Mouse (Mus musculus) liver, embryonic 15.5 days (tissue): Measurements from ENCODE around the gene Syk. TPM values are rescaled to one million over a fixed set of nuclear protein-coding genes. Genes with fewer than 3 reads are reported as not detected.

Experiments
- ATAC-seq: fragments of 200-750 bp; cut with Nextera tagmentation; 2 replicates; pipeline ENCODE4 v1.8.0; 2017; ENCODE audit warnings: moderate number of reproducible peaks, mild to moderate bottlenecking, moderate library complexity; ENCODE audit not compliant: insufficient read depth
- H3K27ac ChIP-seq: fragments of 300-500 bp; sonication (generic); replicated peaks from 2 replicates; pipeline ENCODE4 v1.5.1; 2015; ENCODE audit warnings: mild to moderate bottlenecking, inconsistent platforms
- H3K27me3 ChIP-seq: fragments of 300-500 bp; sonication (generic); 2 replicates; pipeline ENCODE4 v1.6.1; 2015; ENCODE audit warnings: mild to moderate bottlenecking, inconsistent platforms
- H3K36me3 ChIP-seq: fragments of 300-500 bp; sonication (generic); replicated peaks from 2 replicates; pipeline ENCODE4 v1.6.1; 2015; ENCODE audit warnings: moderate library complexity, mild to moderate bottlenecking, inconsistent platforms
- H3K4me1 ChIP-seq: fragments of 300-500 bp; sonication (generic); replicated peaks from 2 replicates; pipeline ENCODE4 v1.6.1; 2015; ENCODE audit warnings: inconsistent platforms
- H3K4me2 ChIP-seq: fragments of 300-500 bp; sonication (generic); 2 replicates; pipeline ENCODE4 v1.6.1; 2015; ENCODE audit warnings: moderate library complexity, mild to moderate bottlenecking, inconsistent platforms
- H3K4me3 ChIP-seq: fragments of 300-500 bp; sonication (generic); replicated peaks from 2 replicates; pipeline ENCODE4 v1.5.1; 2015; ENCODE audit warnings: mild to moderate bottlenecking, inconsistent platforms
- H3K9ac ChIP-seq: fragments of 300-500 bp; sonication (generic); 2 replicates; pipeline ENCODE4 v1.6.1; 2015; ENCODE audit warnings: moderate library complexity, mild to moderate bottlenecking, inconsistent platforms
- H3K9me3 ChIP-seq: fragments of 300-500 bp; sonication (generic); replicated peaks from 2 replicates; pipeline ENCODE4 v1.6.1; 2016; ENCODE audit warnings: inconsistent platforms
- WGBS: fragments of 180-500 bp; shearing (Covaris S2); methylation state at CpG from one replicate; pipeline ENCODE4 v1.1.7; 2015; ENCODE audit warnings: mixed read lengths; ENCODE audit not compliant: insufficient replicate concordance; 5-methylcytosine and 5-hydroxymethylcytosine counted together
- polyA plus RNA-seq: library from polyadenylated mRNA; unstranded; fragments of >200 nt; fragmentation: Nextera tagmentation; extraction: Ambion mirVana; gene quantifications from 2 replicates; pipeline ENCODE4 v1.2.1, GENCODE M21; 2015

The Syk gene
- polyA plus RNA-seq, 1 experiment from 2014 or later: 5.1 TPM

DNA sequence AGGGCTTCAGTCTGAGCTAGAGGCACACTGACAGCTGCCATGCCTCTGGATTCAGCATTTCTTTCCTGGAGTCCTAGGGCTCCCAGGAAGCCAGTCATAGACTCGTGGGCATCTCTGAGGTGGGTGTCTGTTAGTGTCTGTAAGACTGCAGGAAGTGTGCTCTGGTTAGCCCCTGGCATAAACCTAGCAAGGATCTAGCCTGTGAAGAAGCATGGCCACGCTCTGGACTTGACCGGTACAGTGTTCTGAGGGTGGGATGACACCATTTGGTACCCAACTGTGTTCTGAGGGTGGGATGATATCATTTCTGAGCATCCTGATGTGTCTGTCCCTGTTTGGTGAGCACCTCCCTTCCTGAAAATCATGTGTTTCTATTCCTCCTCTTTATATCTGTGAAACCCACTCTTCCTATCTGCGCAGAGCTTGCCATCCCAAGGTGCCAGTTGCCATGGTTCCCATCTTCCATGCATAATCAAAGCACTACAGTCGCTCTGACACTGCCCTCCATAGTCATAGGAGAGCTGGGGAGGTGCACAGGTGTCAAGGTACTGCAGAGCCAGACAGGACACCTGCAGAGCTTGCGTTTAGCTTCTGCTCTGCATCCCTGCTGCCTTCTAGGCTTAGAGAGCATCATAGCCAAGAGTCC, 20.9 kb downstream of the Syk start:
- H3K36me3 ChIP-seq: no peaks in the 10 kb centered on the region
- no peaks in the 10 kb centered on the region for H3K27me3 ChIP-seq
- no peaks in the 10 kb centered on the region for H3K9me3 ChIP-seq
- H3K9ac ChIP-seq: no peak overlapping the region
- WGBS: 67% methylated on average over 6 of the region's 6 CpGs
- no peak overlapping the region for H3K27ac ChIP-seq
- H3K4me2 ChIP-seq: no peak overlapping the region
- H3K4me1 ChIP-seq: peaks cover 10% of the 10 kb centered on the region; the same call in 1 of the 2 replicates
- no peak overlapping the region for H3K4me3 ChIP-seq
- ATAC-seq: no peak

DNA sequence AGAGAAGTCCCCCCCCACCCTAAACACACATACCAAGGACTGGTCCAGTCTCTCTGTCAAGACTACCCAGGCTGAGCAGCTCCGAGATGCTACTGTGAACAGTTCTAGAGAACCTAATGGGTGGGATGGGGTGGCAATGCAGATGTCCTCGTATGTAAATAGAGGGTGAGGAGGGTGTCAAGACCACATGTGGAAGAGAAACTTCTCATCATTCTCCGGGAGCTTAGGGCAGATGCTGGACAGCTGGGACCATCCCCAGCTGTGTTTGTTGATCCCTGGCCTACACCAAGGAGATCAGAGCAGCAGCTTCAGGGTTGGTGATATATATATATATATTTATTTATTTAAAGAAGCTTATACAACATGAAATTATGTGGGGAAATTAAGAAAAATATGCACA, 22.0 kb downstream of the Syk start:
- Histone ChIP-seq H3K4me2 (no peak overlapping the region), H3K9ac (no peak overlapping the region), H3K36me3 (no peaks in the 10 kb centered on the region), H3K27ac (no peak overlapping the region), H3K27me3 (no peaks in the 10 kb centered on the region), H3K9me3 (no peaks in the 10 kb centered on the region), H3K4me3 (no peak overlapping the region), H3K4me1 (peaks cover 6% of the 10 kb centered on the region; the same call in 1 of the 2 replicates)
- no peak for ATAC-seq
- WGBS: 46% methylated on average over 3 of the region's 3 CpGs

DNA sequence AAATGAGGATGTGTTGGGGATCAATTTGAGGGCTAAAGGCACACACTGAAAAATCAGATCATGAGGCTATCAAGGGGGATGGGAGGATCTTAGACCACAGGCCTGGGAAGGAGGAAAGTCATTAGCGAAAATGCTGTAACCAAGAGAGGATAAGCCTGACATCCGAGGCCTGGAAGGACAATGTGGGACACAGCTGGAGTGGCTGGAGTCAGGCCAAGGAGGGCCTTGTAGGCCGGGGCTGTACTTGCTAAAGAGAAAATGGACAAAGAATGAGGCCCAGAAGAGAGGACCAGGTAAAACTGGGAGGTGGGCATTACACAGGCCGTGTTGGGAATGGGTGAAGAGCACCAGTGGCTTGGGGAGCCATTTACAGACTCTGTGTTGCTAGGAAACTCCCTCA, 22.9 kb downstream of the Syk start:
- Histone ChIP-seq H3K9ac (no peak overlapping the region), H3K27me3 (no peaks in the 10 kb centered on the region), H3K4me2 (no peak overlapping the region), H3K9me3 (no peaks in the 10 kb centered on the region), H3K4me1 (peaks cover 6% of the 10 kb centered on the region; the same call in 1 of the 2 replicates), H3K27ac (no peak overlapping the region), H3K4me3 (no peak overlapping the region), H3K36me3 (no peaks in the 10 kb centered on the region)
- ATAC-seq: no peak
- WGBS: 61% methylated on average over 4 of the region's 4 CpGs

DNA sequence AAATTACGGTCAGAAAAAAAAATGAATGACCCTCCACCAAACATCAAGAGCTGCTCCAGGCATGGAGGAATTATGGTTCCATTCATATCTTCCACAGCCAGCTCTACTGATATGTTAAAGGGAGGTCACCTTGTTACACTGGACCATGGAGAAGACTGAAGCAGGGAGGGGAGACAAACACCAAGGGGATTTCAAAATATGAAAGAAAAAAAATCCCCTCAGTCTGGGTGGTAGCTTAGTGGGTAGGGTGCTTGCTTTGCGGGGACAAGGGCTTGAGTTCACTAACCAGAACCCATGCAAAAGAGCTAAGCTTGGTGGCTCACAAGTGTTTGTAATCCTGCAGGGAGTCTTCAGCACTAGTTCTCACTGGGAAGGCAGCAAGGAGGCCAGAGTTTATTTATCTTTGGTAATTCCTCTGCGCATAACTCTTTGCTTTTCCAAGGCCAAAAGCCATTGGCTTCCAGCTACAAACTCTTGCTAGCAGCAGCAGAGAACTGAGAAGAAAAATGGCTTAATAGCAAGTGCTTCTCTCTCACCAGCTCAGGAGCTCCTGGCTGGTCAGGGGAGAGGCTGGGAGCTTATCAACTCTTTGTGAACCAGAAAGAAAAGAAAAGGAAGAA, 23.8 kb downstream of the Syk start:
- Histone ChIP-seq H3K36me3 (peaks cover 4% of the 10 kb centered on the region; the same call in 1 of the 2 replicates), H3K9ac (no peak overlapping the region), H3K4me3 (no peak overlapping the region), H3K9me3 (no peaks in the 10 kb centered on the region), H3K4me2 (no peak overlapping the region), H3K27me3 (no peaks in the 10 kb centered on the region), H3K27ac (no peak overlapping the region), H3K4me1 (peaks cover 6% of the 10 kb centered on the region; the same call in 1 of the 2 replicates)
- ATAC-seq: no peak
- WGBS: 71% methylated on average over 3 of the region's 3 CpGs

DNA sequence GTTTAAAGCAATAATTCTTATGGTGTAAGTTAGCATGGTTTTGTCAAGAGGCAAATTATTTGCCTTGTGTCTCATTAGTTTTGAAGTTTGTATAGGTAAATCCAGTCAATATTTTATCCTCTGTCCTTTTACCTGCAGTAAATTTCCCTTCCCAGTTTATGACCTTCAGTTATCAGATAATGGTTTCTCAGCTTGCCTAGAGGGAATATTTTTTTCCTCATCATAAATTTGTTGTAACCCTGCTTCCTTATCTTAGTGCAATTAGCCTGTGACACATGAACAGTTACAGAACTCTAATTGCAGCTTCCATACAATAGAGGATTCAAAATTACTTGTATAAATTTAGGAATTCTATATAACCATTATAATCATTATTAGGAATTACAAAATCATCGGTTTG, 25.0 kb downstream of the Syk start:
- H3K4me3 ChIP-seq: no peak overlapping the region
- ATAC-seq: no peak
- no peak overlapping the region for H3K27ac ChIP-seq
- peaks cover 4% of the 10 kb centered on the region; the same call in 1 of the 2 replicates for H3K36me3 ChIP-seq
- H3K9me3 ChIP-seq: no peaks in the 10 kb centered on the region
- no peak overlapping the region for H3K9ac ChIP-seq
- H3K4me2 ChIP-seq: no peak overlapping the region
- WGBS: 72% methylated on average over 1 of the region's 1 CpGs
- H3K27me3 ChIP-seq: no peaks in the 10 kb centered on the region
- H3K4me1 ChIP-seq: no peaks in the 10 kb centered on the region; the same call in 1 of the 2 replicates

DNA sequence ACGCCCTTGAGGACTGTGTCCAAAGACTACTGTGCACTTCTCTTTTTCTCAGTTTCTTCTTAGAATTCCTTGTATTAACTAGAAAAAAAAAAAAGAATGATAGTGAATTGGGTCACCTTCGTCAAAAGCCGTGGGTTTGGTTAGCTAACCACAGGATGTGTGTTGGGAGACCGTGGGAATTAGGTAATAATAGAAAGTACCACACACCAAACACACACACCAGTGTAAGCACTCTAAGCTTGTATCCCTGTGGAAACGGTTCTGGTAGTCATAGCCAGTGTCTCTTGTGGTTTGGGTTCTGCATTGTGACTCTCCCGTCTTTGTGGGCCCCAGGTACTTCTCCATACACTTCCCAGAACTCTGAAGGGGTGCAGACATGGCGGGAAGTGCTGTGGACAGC, 27.5 kb downstream of the Syk start:
- Histone ChIP-seq H3K9me3 (no peaks in the 10 kb centered on the region), H3K27ac (no peak overlapping the region), H3K36me3 (peaks cover 4% of the 10 kb centered on the region; the same call in 1 of the 2 replicates), H3K9ac (no peak overlapping the region), H3K4me2 (no peak overlapping the region), H3K4me1 (peaks cover 10% of the 10 kb centered on the region), H3K4me3 (no peak overlapping the region), H3K27me3 (no peaks in the 10 kb centered on the region)
- 54% methylated on average over 7 of the region's 7 CpGs for WGBS
- no peak for ATAC-seq

DNA sequence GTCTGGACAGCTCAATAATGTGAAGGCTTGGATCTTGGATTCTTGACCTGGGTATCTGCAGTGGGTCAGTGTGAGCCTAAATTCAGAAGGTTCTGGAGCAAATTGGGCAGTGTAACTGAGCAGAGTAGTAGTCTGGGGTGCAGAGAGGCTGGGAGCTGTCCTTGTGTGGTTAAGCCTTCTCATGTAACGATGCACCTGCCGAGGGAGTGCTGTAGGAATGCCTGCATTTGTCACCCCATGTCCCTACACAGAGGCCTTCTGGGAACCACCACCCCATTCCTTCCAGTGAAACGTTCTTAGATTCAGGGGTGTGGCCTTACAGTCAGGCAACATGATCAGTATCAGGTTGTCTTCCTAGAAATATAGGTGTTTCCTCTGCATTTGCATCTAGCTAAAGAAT, 30.3 kb downstream of the Syk start:
- H3K4me2 ChIP-seq: no peak overlapping the region
- ATAC-seq: no peak

DNA sequence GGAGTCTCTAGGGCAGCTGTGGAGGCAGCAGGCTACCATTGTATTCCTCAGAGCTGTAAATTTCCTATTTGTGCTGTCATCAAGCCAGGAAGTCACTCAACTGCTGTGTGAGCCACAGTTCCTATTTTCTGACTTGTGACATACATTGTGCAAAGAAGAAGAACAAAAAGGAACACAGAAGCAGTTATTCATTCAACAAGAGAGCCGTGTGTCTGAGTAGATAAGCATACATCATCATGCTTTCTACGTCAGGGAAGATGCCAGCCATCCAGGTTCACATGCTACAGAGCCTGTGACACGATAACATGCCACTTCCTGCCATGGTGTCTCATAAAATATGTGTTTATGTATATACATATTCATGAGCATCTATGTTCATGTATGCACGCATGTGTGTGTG, 32.1 kb downstream of the Syk start:
- H3K4me3 ChIP-seq: no peak overlapping the region
- 28% methylated on average over 4 of the region's 4 CpGs for WGBS
- H3K27ac ChIP-seq: peak overlapping the region; percentile 57
- H3K36me3 ChIP-seq: peaks cover 4% of the 10 kb centered on the region; the same call in 1 of the 2 replicates
- H3K27me3 ChIP-seq: no peaks in the 10 kb centered on the region
- H3K4me2 ChIP-seq: no peak overlapping the region
- H3K9me3 ChIP-seq: no peaks in the 10 kb centered on the region
- ATAC-seq: no peak
- H3K9ac ChIP-seq: no peak overlapping the region
- peaks cover 39% of the 10 kb centered on the region for H3K4me1 ChIP-seq

More for the DNA sequence above, 30.3 kb downstream of the Syk start:
- no peak overlapping the region for H3K9ac ChIP-seq
- H3K36me3 ChIP-seq: peaks cover 4% of the 10 kb centered on the region; the same call in 1 of the 2 replicates
- WGBS: 46% methylated on average over 3 of the region's 3 CpGs
- no peak overlapping the region for H3K27ac ChIP-seq
- peaks cover 30% of the 10 kb centered on the region for H3K4me1 ChIP-seq
- no peaks in the 10 kb centered on the region for H3K9me3 ChIP-seq
- H3K27me3 ChIP-seq: no peaks in the 10 kb centered on the region
- no peak overlapping the region for H3K4me3 ChIP-seq

DNA sequence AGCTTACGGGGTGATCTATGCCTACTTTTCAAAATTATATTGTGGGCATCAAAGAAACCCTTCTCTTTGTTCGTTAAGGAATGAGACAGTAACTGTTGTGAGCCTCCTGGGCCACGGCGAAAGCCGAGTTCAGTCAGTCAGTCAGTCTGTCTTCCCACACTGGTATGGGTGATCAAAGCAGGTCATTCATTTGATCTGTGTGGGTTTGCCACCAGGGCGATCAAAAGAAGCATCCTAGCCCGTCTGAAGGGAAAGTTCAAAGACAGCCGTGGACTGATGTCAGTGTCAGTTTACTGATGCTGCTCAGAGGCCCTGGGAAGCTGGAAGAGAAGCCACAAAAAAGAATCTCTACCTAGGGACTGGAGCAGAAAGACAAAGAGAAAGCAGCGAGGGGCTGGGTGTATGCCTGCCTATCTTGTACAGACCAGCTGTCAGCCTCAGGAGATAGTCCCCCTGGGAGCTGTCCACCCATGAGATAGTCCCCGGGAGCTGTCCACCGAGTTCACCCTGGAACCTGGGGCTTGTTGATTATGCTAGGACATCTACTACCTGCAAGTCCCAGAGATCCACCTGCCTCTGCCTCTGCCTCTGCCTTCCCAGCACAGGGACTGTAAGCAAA, 34.2 kb downstream of the Syk start:
- ATAC-seq: peak; percentile 56; the same call in 1 of the 2 replicates

DNA sequence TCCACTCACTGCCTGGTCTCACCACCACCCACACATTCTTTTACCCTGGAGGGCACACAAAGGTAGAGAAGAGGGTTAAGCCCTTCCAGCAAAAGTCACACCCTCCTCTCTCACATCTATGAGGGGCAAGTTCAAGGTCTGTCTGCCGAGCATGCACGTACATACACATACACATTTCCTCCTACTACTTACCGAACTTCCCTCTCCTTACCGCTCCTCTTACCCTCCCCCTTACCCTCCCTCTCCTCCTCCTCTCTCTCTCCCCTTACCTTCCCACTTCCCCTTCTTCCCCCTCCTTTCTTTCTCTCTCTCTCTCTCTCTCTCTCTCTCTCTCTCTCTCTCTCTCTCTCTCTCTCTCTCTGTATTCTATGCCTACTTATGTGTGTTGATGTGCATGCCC, 35.6 kb downstream of the Syk start:
- no peaks in the 10 kb centered on the region for H3K9me3 ChIP-seq
- no peak overlapping the region for H3K27ac ChIP-seq
- H3K4me2 ChIP-seq: no peak overlapping the region
- H3K36me3 ChIP-seq: no peaks in the 10 kb centered on the region
- no peak for ATAC-seq
- H3K9ac ChIP-seq: no peak overlapping the region
- 33% methylated on average over 4 of the region's 4 CpGs for WGBS
- H3K4me1 ChIP-seq: peaks cover 39% of the 10 kb centered on the region
- H3K4me3 ChIP-seq: no peak overlapping the region
- H3K27me3 ChIP-seq: no peaks in the 10 kb centered on the region

More for the DNA sequence above, 34.2 kb downstream of the Syk start:
- H3K4me3 ChIP-seq: no peak overlapping the region
- no peaks in the 10 kb centered on the region for H3K9me3 ChIP-seq
- H3K27me3 ChIP-seq: no peaks in the 10 kb centered on the region
- H3K9ac ChIP-seq: no peak overlapping the region
- WGBS: 47% methylated on average over 11 of the region's 11 CpGs
- no peak overlapping the region for H3K27ac ChIP-seq
- H3K36me3 ChIP-seq: no peaks in the 10 kb centered on the region
- H3K4me2 ChIP-seq: no peak overlapping the region
- H3K4me1 ChIP-seq: peaks cover 39% of the 10 kb centered on the region

DNA sequence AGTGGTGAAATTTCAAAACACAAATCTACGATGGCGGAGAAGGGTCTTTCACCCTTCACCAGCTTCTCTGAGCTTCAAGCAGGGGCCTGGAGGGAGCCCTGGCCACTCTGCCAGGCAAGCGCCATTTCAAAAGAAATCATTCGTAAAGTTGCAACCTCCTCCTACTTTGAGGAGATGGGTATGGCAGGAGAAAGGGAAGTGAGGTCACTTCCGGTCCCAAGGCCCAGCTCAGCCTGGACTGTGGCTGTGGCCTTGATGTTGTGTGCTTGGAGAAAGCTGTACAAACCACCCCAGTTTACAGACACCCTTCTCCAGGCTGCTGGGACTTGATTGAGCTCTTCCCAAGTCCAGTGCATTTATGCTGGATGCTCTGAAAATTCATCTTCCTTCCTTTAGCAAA, 36.5 kb downstream of the Syk start:
- Histone ChIP-seq H3K4me3 (no peak overlapping the region), H3K27me3 (no peaks in the 10 kb centered on the region), H3K4me1 (peaks cover 38% of the 10 kb centered on the region), H3K9me3 (no peaks in the 10 kb centered on the region), H3K4me2 (no peak overlapping the region), H3K27ac (no peak overlapping the region), H3K9ac (no peak overlapping the region), H3K36me3 (no peaks in the 10 kb centered on the region)
- no peak for ATAC-seq
- 52% methylated on average over 5 of the region's 5 CpGs for WGBS
